Mouse (Mus musculus) embryonic facial prominence, embryonic 15.5 days (tissue): ENCODE results near the gene Inmt. TPM values are rescaled to one million over a fixed set of nuclear protein-coding genes. Genes with fewer than 3 reads are reported as not detected.

Source experiments
- ATAC-seq: fragments of 200-750 bp; cut with Nextera tagmentation; 2 replicates; pipeline ENCODE4 v1.8.0; 2017; ENCODE audit warnings: low read depth, moderate TSS enrichment; ENCODE audit not compliant: insufficient number of reproducible peaks, low FRiP score, low TSS enrichment
- H3K27ac ChIP-seq: fragments of 300-500 bp; sonication (generic); replicated peaks from 2 replicates; pipeline ENCODE4 v1.5.1; 2015; ENCODE audit warnings: mild to moderate bottlenecking, inconsistent platforms
- H3K27me3 ChIP-seq: fragments of 300-500 bp; sonication (generic); 2 replicates; pipeline ENCODE4 v1.6.1; 2015; ENCODE audit warnings: inconsistent platforms
- H3K36me3 ChIP-seq: fragments of 300-500 bp; sonication (generic); 2 replicates; pipeline ENCODE4 v1.6.1; 2015; ENCODE audit warnings: mild to moderate bottlenecking, inconsistent platforms
- H3K4me1 ChIP-seq: fragments of 300-500 bp; sonication (generic); 2 replicates; pipeline ENCODE4 v1.6.1; 2015; ENCODE audit warnings: inconsistent platforms
- H3K4me2 ChIP-seq: fragments of 300-500 bp; sonication (generic); replicated peaks from 2 replicates; pipeline ENCODE4 v1.6.1; 2015; ENCODE audit warnings: mild to moderate bottlenecking, inconsistent platforms
- H3K4me3 ChIP-seq: fragments of 300-500 bp; sonication (generic); replicated peaks from 2 replicates; pipeline ENCODE4 v1.5.1; 2015; ENCODE audit warnings: mild to moderate bottlenecking, inconsistent platforms
- H3K9ac ChIP-seq: fragments of 300-500 bp; sonication (generic); 2 replicates; pipeline ENCODE4 v1.6.1; 2015; ENCODE audit warnings: inconsistent platforms
- H3K9me3 ChIP-seq: fragments of 300-500 bp; sonication (generic); replicated peaks from 2 replicates; pipeline ENCODE4 v1.6.1; 2016; ENCODE audit warnings: inconsistent platforms
- WGBS: fragments of 180-500 bp; shearing (Covaris S2); methylation state at CpG from one replicate; pipeline ENCODE4 v1.1.7; 2015; 5-methylcytosine and 5-hydroxymethylcytosine counted together
- polyA plus RNA-seq: library from polyadenylated mRNA; unstranded; fragments of >200 nt; fragmentation: Nextera tagmentation; extraction: Ambion mirVana; gene quantifications from 2 replicates; pipeline ENCODE4 v1.2.1, GENCODE M21; 2015

The Inmt gene
- polyA plus RNA-seq: 5.2 and 9.8 TPM in 2 replicates

GRCm38 (mm10) chr6:55174741-55175181 lies at the start of gene Inmt:
Gene Inmt (minus strand): TSS chr6:55175043.
- ATAC-seq: no peak
- Histone ChIP-seq H3K27ac (no peak within 1 kb of the TSS), H3K4me3 (no peak within 1 kb of the TSS), H3K36me3 (no peaks in the 10 kb centered on the region), H3K27me3 (no peaks in the 10 kb centered on the region), H3K9ac (no peak within 1 kb of the TSS), H3K4me2 (no peak within 1 kb of the TSS), H3K4me1 (no peaks in the 10 kb centered on the region), H3K9me3 (no peaks in the 10 kb centered on the region)
- WGBS: 62% methylated on average over 1 of the region's 1 CpGs

GRCm38 (mm10) chr6:55223986-55224385 lies 49.1 kb upstream of the Inmt start:
- Histone ChIP-seq H3K27ac (no peak overlapping the region), H3K9ac (no peak overlapping the region), H3K27me3 (no peaks in the 10 kb centered on the region), H3K4me2 (no peak overlapping the region), H3K4me1 (no peaks in the 10 kb centered on the region), H3K4me3 (no peak overlapping the region), H3K36me3 (peaks cover 29% of the 10 kb centered on the region), H3K9me3 (no peaks in the 10 kb centered on the region)
- no peak for ATAC-seq
- WGBS: 96% methylated on average over 8 of the region's 8 CpGs

- no peak overlapping the region for H3K27ac ChIP-seq
- WGBS: 93% methylated on average over 9 of the region's 9 CpGs
- no peaks in the 10 kb centered on the region for H3K9me3 ChIP-seq
- H3K4me1 ChIP-seq: no peaks in the 10 kb centered on the region
- peak; percentile 17; the same call in 1 of the 2 replicates for ATAC-seq
- H3K4me2 ChIP-seq: no peak overlapping the region
- H3K36me3 ChIP-seq: peaks cover 37% of the 10 kb centered on the region
- no peak overlapping the region for H3K4me3 ChIP-seq
- no peak overlapping the region for H3K9ac ChIP-seq
- H3K27me3 ChIP-seq: no peaks in the 10 kb centered on the region
These were observed 43.4 kb upstream of the Inmt start for GRCm38 (mm10) chr6:55218232-55218631.

GRCm38 (mm10) chr6:55214541-55214940 lies 39.7 kb upstream of the Inmt start:
- no peak overlapping the region for H3K4me2 ChIP-seq
- H3K4me1 ChIP-seq: 0 out of 2 replicates have a peak, but pooled peaks cover 8% of the 10 kb centered on the region
- H3K36me3 ChIP-seq: peaks cover 33% of the 10 kb centered on the region
- H3K27ac ChIP-seq: no peak overlapping the region
- no peaks in the 10 kb centered on the region for H3K9me3 ChIP-seq
- 75% methylated on average over 3 of the region's 3 CpGs for WGBS
- no peak overlapping the region for H3K4me3 ChIP-seq
- no peaks in the 10 kb centered on the region for H3K27me3 ChIP-seq
- H3K9ac ChIP-seq: no peak overlapping the region
- ATAC-seq: no peak

GRCm38 (mm10) chr6:55210423-55211365 lies 35.9 kb upstream of the Inmt start:
- 0 out of 2 replicates have a peak, but pooled peaks cover 11% of the 10 kb centered on the region for H3K4me1 ChIP-seq
- H3K27me3 ChIP-seq: no peaks in the 10 kb centered on the region
- 40% methylated on average over 15 of the region's 15 CpGs for WGBS
- H3K9me3 ChIP-seq: no peaks in the 10 kb centered on the region
- H3K4me3 ChIP-seq: no peak overlapping the region
- H3K36me3 ChIP-seq: peaks cover 7% of the 10 kb centered on the region; the same call in 1 of the 2 replicates
- no peak overlapping the region for H3K4me2 ChIP-seq
- peak overlapping the region; percentile 65 for H3K27ac ChIP-seq
- no peak for ATAC-seq
- no peak overlapping the region for H3K9ac ChIP-seq

GRCm38 (mm10) chr6:55207786-55208185 lies 32.9 kb upstream of the Inmt start:
- H3K9me3 ChIP-seq: no peaks in the 10 kb centered on the region
- WGBS: 57% methylated on average over 8 of the region's 8 CpGs
- ATAC-seq: no peak
- H3K27me3 ChIP-seq: no peaks in the 10 kb centered on the region
- H3K4me2 ChIP-seq: no peak overlapping the region
- no peak overlapping the region for H3K27ac ChIP-seq
- H3K4me1 ChIP-seq: peaks cover 21% of the 10 kb centered on the region
- peaks cover 6% of the 10 kb centered on the region; the same call in 1 of the 2 replicates for H3K36me3 ChIP-seq
- no peak overlapping the region for H3K4me3 ChIP-seq
- H3K9ac ChIP-seq: no peak overlapping the region

GRCm38 (mm10) chr6:55203931-55204330 lies 29.1 kb upstream of the Inmt start:
- Histone ChIP-seq H3K27ac (peak overlapping the region; percentile 97), H3K27me3 (no peaks in the 10 kb centered on the region), H3K4me3 (peak overlapping the region; percentile 61), H3K9me3 (no peaks in the 10 kb centered on the region), H3K4me1 (peaks cover 16% of the 10 kb centered on the region), H3K9ac (peak overlapping the region; percentile 54), H3K36me3 (no peaks in the 10 kb centered on the region), H3K4me2 (peak overlapping the region; percentile 75)
- ATAC-seq: no peak; the same call in 1 of the 2 replicates
- WGBS: 59% methylated on average over 3 of the region's 3 CpGs

- H3K4me2 ChIP-seq: peak within 1 kb of the TSS; percentile 75
- peaks cover 16% of the 10 kb centered on the region for H3K4me1 ChIP-seq
- H3K27me3 ChIP-seq: no peaks in the 10 kb centered on the region
- H3K9ac ChIP-seq: peak within 1 kb of the TSS; percentile 54
- H3K36me3 ChIP-seq: no peaks in the 10 kb centered on the region
- peak; percentile 93 for ATAC-seq
- H3K4me3 ChIP-seq: peak within 1 kb of the TSS; percentile 61
- peak within 1 kb of the TSS; percentile 97 for H3K27ac ChIP-seq
- H3K9me3 ChIP-seq: no peaks in the 10 kb centered on the region
- WGBS: 4% methylated on average over 33 of the region's 33 CpGs
These were observed 28.4 kb upstream of the Inmt start, which contains the start of gene Mindy4 for GRCm38 (mm10) chr6:55202913-55203910. Gene Mindy4 (plus strand): TSS chr6:55203383.

- no peak for ATAC-seq
- WGBS: 94% methylated on average over 3 of the region's 3 CpGs
- no peaks in the 10 kb centered on the region for H3K27me3 ChIP-seq
- H3K36me3 ChIP-seq: no peaks in the 10 kb centered on the region
- no peak overlapping the region for H3K4me2 ChIP-seq
- peaks cover 11% of the 10 kb centered on the region for H3K4me1 ChIP-seq
- H3K9me3 ChIP-seq: no peaks in the 10 kb centered on the region
- H3K9ac ChIP-seq: no peak overlapping the region
- no peak overlapping the region for H3K27ac ChIP-seq
- H3K4me3 ChIP-seq: no peak overlapping the region
These were observed 24.2 kb upstream of the Inmt start for GRCm38 (mm10) chr6:55199047-55199446.

GRCm38 (mm10) chr6:55193171-55193570 lies 18.3 kb upstream of the Inmt start:
- ATAC-seq: no peak
- Histone ChIP-seq H3K27ac (no peak overlapping the region), H3K4me1 (no peaks in the 10 kb centered on the region)

GRCm38 (mm10) chr6:55191537-55191936 lies 16.7 kb upstream of the Inmt start:
- Histone ChIP-seq H3K4me3 (no peak overlapping the region), H3K36me3 (no peaks in the 10 kb centered on the region), H3K27me3 (no peaks in the 10 kb centered on the region), H3K9ac (no peak overlapping the region), H3K27ac (no peak overlapping the region), H3K9me3 (no peaks in the 10 kb centered on the region), H3K4me2 (no peak overlapping the region), H3K4me1 (no peaks in the 10 kb centered on the region)
- WGBS: 59% methylated on average over 4 of the region's 4 CpGs
- ATAC-seq: no peak

More at GRCm38 (mm10) chr6:55193171-55193570, 18.3 kb upstream of the Inmt start:
- H3K4me3 ChIP-seq: no peak overlapping the region
- WGBS: 87% methylated on average over 3 of the region's 3 CpGs
- H3K36me3 ChIP-seq: no peaks in the 10 kb centered on the region
- H3K4me2 ChIP-seq: no peak overlapping the region
- H3K27me3 ChIP-seq: no peaks in the 10 kb centered on the region
- no peaks in the 10 kb centered on the region for H3K9me3 ChIP-seq
- no peak overlapping the region for H3K9ac ChIP-seq
